In the genomic region with DNA sequence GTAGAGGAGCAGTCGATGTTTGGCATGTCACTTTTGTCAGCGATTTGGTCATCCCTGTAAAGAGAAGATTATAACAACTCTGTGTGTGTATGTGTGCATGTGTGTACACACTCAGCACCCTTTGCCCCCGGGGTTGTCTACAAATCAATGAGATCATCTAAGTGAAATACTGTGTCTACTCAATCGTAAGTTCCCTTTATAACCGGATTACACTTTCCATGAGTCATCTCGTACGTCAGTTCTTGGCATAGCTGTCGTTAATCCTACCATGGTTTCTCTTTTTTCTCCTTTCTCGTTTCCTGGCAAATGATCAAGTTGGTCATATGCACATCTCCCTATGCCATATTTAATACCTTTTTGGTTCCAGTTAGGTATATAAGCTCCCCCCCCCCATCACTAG, we compare ENCODE assay signal across 11 mouse cellular contexts. TPM values are rescaled to one million over a fixed set of nuclear protein-coding genes. Genes with fewer than 3 reads are reported as not detected.
DNase-seq lines count a peak whose midpoint lies in the region; ATAC-seq and TF ChIP-seq lines count a peak whose summit lies in the region.
"Had no signal": no experiment of that assay in that cellular context is flagged by ENCODE, and none has a peak within 500 bp of the region (broad histone marks: within the 10 kb centered on the region; RNA-seq: fewer than 3 reads in every experiment).

No protein-coding gene starts in this region.

- WGBS in embryonic facial prominence, embryonic 14.5 days: 73% methylated on average over 9 of the region's 9 CpGs
- 90% methylated on average over 9 of the region's 9 CpGs for WGBS in embryonic facial prominence, embryonic 10.5 days
- WGBS in liver, adult 2 months: 18% methylated on average over 9 of the region's 9 CpGs
- 71% methylated on average over 9 of the region's 9 CpGs for WGBS in liver, embryonic 12.5 days (ENCODE audit: insufficient replicate concordance)

- DNase-seq in embryonic facial prominence, embryonic 14.5 days (ENCODE audit: low spot score): peak; percentile 51
- no peak for DNase-seq in embryonic facial prominence, embryonic 10.5 days (ENCODE audit: low spot score)
- peak; percentile 92 for DNase-seq in liver, adult 2 months (ENCODE audit: extremely low read depth, low read depth, low spot score)
- no peak for DNase-seq in Patski (ENCODE audit: low read depth, low spot score)
- DNase-seq in c-Kit-positive CD71-positive TER-119-positive erythroid progenitor cells, embryonic 14.5 days (ENCODE audit: low spot score): no peak
- DNase-seq in thymus, postnatal 25 days: no peak

- peak; percentile 26; the same call in 1 of the 2 replicates for ATAC-seq in embryonic facial prominence, embryonic 14.5 days (ENCODE audit: low read depth)
- ATAC-seq in liver, embryonic 12.5 days: no peak
- peak; percentile 65 for ATAC-seq in Patski

- TF ChIP-seq CTCF in liver, adult 2 months (IDR thresholded peaks at IDR 0.05; ENCODE audit: low read depth, low read length): no peak
- no peak for TF ChIP-seq CTCF in Patski (IDR thresholded peaks at IDR 0.05)

- H3K27me3 ChIP-seq in embryonic facial prominence, embryonic 14.5 days (replicated peaks; ENCODE audit: control insufficient read depth, insufficient read depth, low read length): no peaks in the 10 kb centered on the region
- no peaks in the 10 kb centered on the region for H3K27me3 ChIP-seq in embryonic facial prominence, embryonic 10.5 days (replicated peaks; ENCODE audit: low read depth, poor library complexity, severe bottlenecking)
- no peaks in the 10 kb centered on the region for H3K27me3 ChIP-seq in liver, adult 2 months (ENCODE audit: control insufficient read depth, insufficient read depth, low read length)
- H3K27me3 ChIP-seq in liver, embryonic 12.5 days (replicated peaks): no peaks in the 10 kb centered on the region
- H3K27me3 ChIP-seq in Patski (no peaks in the 10 kb centered on the region), myocyte (ENCODE audit: control insufficient read depth, insufficient read depth, insufficient read length) (no peaks in the 10 kb centered on the region)
- H3K27me3 ChIP-seq: forebrain, embryonic 12.5 days had no signal

- no peak overlapping the region for H3K27ac ChIP-seq in embryonic facial prominence, embryonic 14.5 days (replicated peaks; ENCODE audit: low read depth, low read length)
- no peak overlapping the region for H3K27ac ChIP-seq in embryonic facial prominence, embryonic 10.5 days (replicated peaks)
- peak overlapping the region; percentile 94 for H3K27ac ChIP-seq in liver, adult 2 months (replicated peaks; ENCODE audit: insufficient read depth, low read depth, low read length)
- H3K27ac ChIP-seq in liver, embryonic 12.5 days: no peak overlapping the region
- H3K27ac ChIP-seq: forebrain, embryonic 12.5 days; hindbrain, embryonic 10.5 days had no signal

- POLR2A ChIA-PET in Patski (lab: Charles Lee): interaction anchor here (0.6 kb wide), 2 partner anchors 61 to 263 kb away, joined by 3 to 10 read pairs; no protein-coding TSS in a partner anchor

- H3K4me1 ChIP-seq in embryonic facial prominence, embryonic 14.5 days (ENCODE audit: control insufficient read depth, insufficient read depth, low read length): peaks cover 11% of the 10 kb centered on the region
- peaks cover 23% of the 10 kb centered on the region for H3K4me1 ChIP-seq in embryonic facial prominence, embryonic 10.5 days
- H3K4me1 ChIP-seq in liver, adult 2 months (ENCODE audit: control insufficient read depth, insufficient read depth, low read length): peaks cover 20% of the 10 kb centered on the region
- H3K4me1 ChIP-seq in liver, embryonic 12.5 days: peaks cover 73% of the 10 kb centered on the region

- CTCF ChIA-PET in Patski (lab: Charles Lee): interaction anchor here (1.5 kb wide), 1 partner anchor 9 kb away, joined by 3 read pairs; no protein-coding TSS in a partner anchor

- H3K4me3 ChIP-seq in embryonic facial prominence, embryonic 14.5 days (ENCODE audit: low read depth, low read length): no peak overlapping the region
- no peak overlapping the region for H3K4me3 ChIP-seq in embryonic facial prominence, embryonic 10.5 days
- H3K4me3 ChIP-seq in liver, adult 2 months (ENCODE audit: insufficient read depth, low read depth, low read length): no peak overlapping the region
- H3K4me3 ChIP-seq in liver, embryonic 12.5 days: no peak overlapping the region
- no peak overlapping the region for H3K4me3 ChIP-seq in myocyte
- H3K4me3 ChIP-seq: forebrain, embryonic 12.5 days; hindbrain, embryonic 10.5 days had no signal

- no peak overlapping the region for H3ac ChIP-seq in myocyte (ENCODE audit: control insufficient read depth, insufficient read length)

- in situ Hi-C loops in Patski (cut with MboI; ENCODE audit: low pct_unique_long_range_greater_than_20kb): no loop called here

- no peak for TF ChIP-seq POLR2A in liver, adult 2 months (IDR thresholded peaks at IDR 0.05; ENCODE audit: extremely low read depth, insufficient read depth, low read length)
- no peak for TF ChIP-seq POLR2A in myocyte (IDR thresholded peaks at IDR 0.05; ENCODE audit: insufficient read length, low read depth)

- H3K79me2 ChIP-seq in liver, adult 2 months (ENCODE audit: control insufficient read depth, insufficient read depth, low read length): no peaks in the 10 kb centered on the region
- no peaks in the 10 kb centered on the region for H3K79me2 ChIP-seq in myocyte (ENCODE audit: control insufficient read depth, insufficient read depth)

- no peaks in the 10 kb centered on the region for H3K9me3 ChIP-seq in embryonic facial prominence, embryonic 14.5 days (ENCODE audit: control insufficient read depth, low read length)
- no peaks in the 10 kb centered on the region for H3K9me3 ChIP-seq in embryonic facial prominence, embryonic 10.5 days
- no peaks in the 10 kb centered on the region for H3K9me3 ChIP-seq in liver, embryonic 12.5 days (replicated peaks)
- H3K9me3 ChIP-seq: forebrain, embryonic 12.5 days; hindbrain, embryonic 10.5 days had no signal

- no peak overlapping the region for H3K4me2 ChIP-seq in embryonic facial prominence, embryonic 14.5 days (ENCODE audit: low read depth, low read length)
- H3K4me2 ChIP-seq in liver, embryonic 12.5 days: no peak overlapping the region
- peak overlapping the region; percentile 24 for H3K4me2 ChIP-seq in myocyte (ENCODE audit: low read depth)
- H3K4me2 ChIP-seq: forebrain, embryonic 12.5 days; midbrain, embryonic 11.5 days had no signal

- no peak overlapping the region for H3K9ac ChIP-seq in embryonic facial prominence, embryonic 14.5 days (ENCODE audit: low read depth, low read length)
- H3K9ac ChIP-seq in liver, adult 2 months (ENCODE audit: low read depth, low read length): 0 out of 2 replicates have a peak overlapping the region, but pooled peaks have one; percentile 2
- no peak overlapping the region for H3K9ac ChIP-seq in liver, embryonic 12.5 days
- H3K9ac ChIP-seq: forebrain, embryonic 12.5 days had no signal

- H3K36me3 ChIP-seq in embryonic facial prominence, embryonic 14.5 days (ENCODE audit: control insufficient read depth, insufficient read depth, low read length): no peaks in the 10 kb centered on the region
- H3K36me3 ChIP-seq in embryonic facial prominence, embryonic 10.5 days (replicated peaks): no peaks in the 10 kb centered on the region
- no peaks in the 10 kb centered on the region for H3K36me3 ChIP-seq in liver, adult 2 months (ENCODE audit: control insufficient read depth, insufficient read depth, low read length)
- H3K36me3 ChIP-seq in liver, embryonic 12.5 days: no peaks in the 10 kb centered on the region
- H3K36me3 ChIP-seq in myocyte (ENCODE audit: control insufficient read depth, insufficient read depth): no peaks in the 10 kb centered on the region
- H3K36me3 ChIP-seq: forebrain, embryonic 12.5 days; hindbrain, embryonic 10.5 days had no signal

TF ChIP-seq in myocyte, 11 proteins besides CTCF, POLR2A, EP300 and RAD21:
- TF ChIP-seq MAX (IDR thresholded peaks at IDR 0.05; ENCODE audit: low read depth) (no peak), TCF12 (IDR thresholded peaks at IDR 0.05; ENCODE audit: insufficient read depth, poor library complexity, severe bottlenecking) (no peak), MYOG (IDR thresholded peaks at IDR 0.05; ENCODE audit: control insufficient read depth in 1 of 3, insufficient read depth in 1 of 3, insufficient read length in 2 of 3, low read depth in 2 of 3) (no peak), MYOD1 (IDR thresholded peaks at IDR 0.05; ENCODE audit: control insufficient read depth in 1 of 3, insufficient read length in 2 of 3, low read depth in 2 of 3) (no peak), SRF (IDR thresholded peaks at IDR 0.05; ENCODE audit: control insufficient read depth, insufficient read length, low read depth) (no peak), REST (IDR thresholded peaks at IDR 0.05; ENCODE audit: insufficient read depth, insufficient read length) (no peak), TCF3 (IDR thresholded peaks at IDR 0.05; ENCODE audit: insufficient read length, low read depth) (no peak), USF1 (IDR thresholded peaks at IDR 0.05; ENCODE audit: low read depth) (no peak), POLR2AphosphoS2 (IDR thresholded peaks at IDR 0.05; ENCODE audit: insufficient read length, low read depth) (no peak), CEBPB (IDR thresholded peaks at IDR 0.05; ENCODE audit: insufficient read depth, poor library complexity, severe bottlenecking) (no peak), E2F4 (IDR thresholded peaks at IDR 0.05; ENCODE audit: insufficient read depth) (no peak)

RNA-seq across cellular contexts. Expression of a gene that starts 58.7 kb away (rescaled TPM):
- 62.8 and 64.7 TPM in 2 replicates for polyA plus RNA-seq in embryonic facial prominence, embryonic 14.5 days (2014; fragmentation: Nextera tagmentation; extraction: Ambion mirVana)
- 89.6 and 89.7 TPM in 2 replicates for polyA plus RNA-seq in embryonic facial prominence, embryonic 10.5 days (2016; fragmentation: Nextera tagmentation; extraction: Ambion mirVana)
- total RNA-seq in liver, adult 2 months (2014; rRNA removed): 30.7 and 43.5 TPM in 2 replicates
- 10.7 and 16.1 TPM in 2 replicates for polyA plus RNA-seq in liver, adult 2 months (2012; rRNA removed)
- polyA plus RNA-seq in liver, embryonic 12.5 days (2016; fragmentation: Nextera tagmentation; extraction: Ambion mirVana): 58.1 and 61.5 TPM in 2 replicates
- polyA plus RNA-seq in Patski (2021) (74.1 TPM), myocyte (2012; fragmentation: generic; extraction: Trizol) (25.7 TPM)

Comparison
In these comparisons a context has a peak if more than half of its experiments do, and no peak if none do; other contexts are left out.
1. DNase-seq: peak in embryonic facial prominence, embryonic 14.5 days (single experiment) and liver, adult 2 months (single experiment); none in embryonic facial prominence, embryonic 10.5 days (single experiment), Patski (single experiment), c-Kit-positive CD71-positive TER-119-positive erythroid progenitor cells, embryonic 14.5 days (single experiment) and thymus, postnatal 25 days (single experiment).